Mouse (Mus musculus) embryonic facial prominence, embryonic 15.5 days (tissue): ENCODE data around the gene Slc12a1. TPM values are rescaled to one million over a fixed set of nuclear protein-coding genes. Genes with fewer than 3 reads are reported as not detected.
A peak's percentile ranks its signal among the peaks of the same experiment; 100 is the strongest.
"Not testable (repeated sequence)": the region's sequence is repeated elsewhere in the genome, so short reads cannot be mapped to it uniquely, and the experiment has no call there.

ENCODE experiments used
- ATAC-seq: fragments of 200-750 bp; cut with Nextera tagmentation; 2 replicates; pipeline ENCODE4 v1.8.0; 2017; ENCODE audit warnings: low read depth, moderate TSS enrichment; ENCODE audit not compliant: insufficient number of reproducible peaks, low FRiP score, low TSS enrichment
- H3K27ac ChIP-seq: fragments of 300-500 bp; sonication (generic); replicated peaks from 2 replicates; pipeline ENCODE4 v1.5.1; 2015; ENCODE audit warnings: mild to moderate bottlenecking, inconsistent platforms
- H3K27me3 ChIP-seq: fragments of 300-500 bp; sonication (generic); 2 replicates; pipeline ENCODE4 v1.6.1; 2015; ENCODE audit warnings: inconsistent platforms
- H3K36me3 ChIP-seq: fragments of 300-500 bp; sonication (generic); 2 replicates; pipeline ENCODE4 v1.6.1; 2015; ENCODE audit warnings: mild to moderate bottlenecking, inconsistent platforms
- H3K4me1 ChIP-seq: fragments of 300-500 bp; sonication (generic); 2 replicates; pipeline ENCODE4 v1.6.1; 2015; ENCODE audit warnings: inconsistent platforms
- H3K4me2 ChIP-seq: fragments of 300-500 bp; sonication (generic); replicated peaks from 2 replicates; pipeline ENCODE4 v1.6.1; 2015; ENCODE audit warnings: mild to moderate bottlenecking, inconsistent platforms
- H3K4me3 ChIP-seq: fragments of 300-500 bp; sonication (generic); replicated peaks from 2 replicates; pipeline ENCODE4 v1.5.1; 2015; ENCODE audit warnings: mild to moderate bottlenecking, inconsistent platforms
- H3K9ac ChIP-seq: fragments of 300-500 bp; sonication (generic); 2 replicates; pipeline ENCODE4 v1.6.1; 2015; ENCODE audit warnings: inconsistent platforms
- H3K9me3 ChIP-seq: fragments of 300-500 bp; sonication (generic); replicated peaks from 2 replicates; pipeline ENCODE4 v1.6.1; 2016; ENCODE audit warnings: inconsistent platforms
- WGBS: fragments of 180-500 bp; shearing (Covaris S2); methylation state at CpG from one replicate; pipeline ENCODE4 v1.1.7; 2015; 5-methylcytosine and 5-hydroxymethylcytosine counted together
- polyA plus RNA-seq: library from polyadenylated mRNA; unstranded; fragments of >200 nt; fragmentation: Nextera tagmentation; extraction: Ambion mirVana; gene quantifications from 2 replicates; pipeline ENCODE4 v1.2.1, GENCODE M21; 2015

Gene Slc12a1
- not detected in 2 replicates for polyA plus RNA-seq

DNA sequence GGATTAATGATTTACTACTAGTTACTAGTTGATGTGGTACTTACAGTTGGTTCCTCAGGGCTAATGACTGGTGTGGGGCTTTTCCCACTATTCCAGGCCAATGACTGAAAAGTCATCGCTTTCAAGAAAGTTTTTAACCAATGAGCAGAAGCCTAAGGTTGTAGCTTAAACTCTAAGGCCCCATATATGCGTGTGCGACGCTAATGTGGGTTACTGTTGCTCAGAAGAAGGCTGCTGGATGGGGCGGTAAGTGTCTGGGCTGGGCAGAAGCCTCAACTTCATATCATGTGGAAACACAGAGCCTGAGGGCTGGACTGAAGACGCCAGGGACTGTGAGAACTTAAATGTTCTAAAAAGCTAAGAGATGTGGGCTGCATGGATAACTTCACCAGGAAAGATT lies at the start of gene Slc12a1:
Gene Slc12a1 (plus strand): TSS at position 118 of the 400 bp plus-strand sequence.
- Histone ChIP-seq H3K36me3 (no peaks in the 10 kb centered on the region), H3K4me3 (no peak within 1 kb of the TSS), H3K9ac (no peak within 1 kb of the TSS), H3K4me1 (no peaks in the 10 kb centered on the region), H3K4me2 (no peak within 1 kb of the TSS), H3K27me3 (no peaks in the 10 kb centered on the region), H3K27ac (no peak within 1 kb of the TSS), H3K9me3 (no peaks in the 10 kb centered on the region)
- ATAC-seq, result no peak
- WGBS, result 76% methylated on average over 6 of the region's 6 CpGs

DNA sequence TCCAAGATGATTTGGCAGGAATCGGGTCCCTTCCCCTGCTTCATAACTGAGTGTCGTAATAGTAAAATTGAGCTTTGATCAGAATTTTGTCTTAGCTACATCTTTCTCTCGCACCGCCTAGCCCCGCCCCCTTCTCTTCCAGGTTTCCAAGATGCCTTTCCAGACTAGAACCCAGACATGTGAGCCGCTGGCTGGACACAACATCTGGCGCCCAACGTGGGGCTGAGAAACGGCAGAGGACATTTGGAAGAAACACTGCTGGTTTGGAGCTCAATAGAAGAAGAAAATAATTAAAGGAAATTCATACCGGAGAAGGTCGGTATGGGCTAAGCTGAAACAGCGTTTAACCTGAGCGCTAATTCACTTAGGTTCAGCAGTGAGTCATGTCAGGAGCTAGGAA lies 47.8 kb upstream of the Slc12a1 start:
- H3K36me3 ChIP-seq, result peaks cover 47% of the 10 kb centered on the region
- not testable (repeated sequence) for H3K4me1 ChIP-seq, H3K27me3 ChIP-seq, H3K9me3 ChIP-seq, H3K27ac ChIP-seq, H3K4me2 ChIP-seq, H3K9ac ChIP-seq, ATAC-seq, H3K4me3 ChIP-seq
- WGBS, result 93% methylated on average over 13 of the region's 13 CpGs

DNA sequence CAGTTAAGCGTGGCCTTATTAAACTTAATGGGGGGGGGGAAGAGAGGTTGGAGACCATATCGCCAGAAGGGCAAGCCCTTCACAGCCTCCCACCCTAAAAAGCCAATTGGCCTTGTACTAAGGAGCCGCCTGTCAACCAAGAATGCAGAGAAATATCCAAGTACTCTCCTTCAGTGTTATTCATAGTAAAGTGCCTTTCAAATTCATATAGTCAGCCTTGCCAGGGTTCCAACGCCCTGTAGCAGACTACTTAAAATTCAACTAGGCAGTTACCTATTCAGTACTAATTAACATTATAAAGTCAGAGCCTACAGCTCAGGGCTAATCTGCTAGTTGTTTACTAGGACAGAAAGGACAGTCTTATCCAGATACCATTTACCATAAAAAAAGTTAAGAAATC lies 45.8 kb upstream of the Slc12a1 start:
- H3K27ac ChIP-seq, H3K9ac ChIP-seq, ATAC-seq, H3K27me3 ChIP-seq, H3K9me3 ChIP-seq, H3K4me3 ChIP-seq, H3K4me2 ChIP-seq, H3K4me1 ChIP-seq: not testable (repeated sequence)
- peaks cover 40% of the 10 kb centered on the region for H3K36me3 ChIP-seq
- WGBS, result 96% methylated on average over 4 of the region's 4 CpGs

DNA sequence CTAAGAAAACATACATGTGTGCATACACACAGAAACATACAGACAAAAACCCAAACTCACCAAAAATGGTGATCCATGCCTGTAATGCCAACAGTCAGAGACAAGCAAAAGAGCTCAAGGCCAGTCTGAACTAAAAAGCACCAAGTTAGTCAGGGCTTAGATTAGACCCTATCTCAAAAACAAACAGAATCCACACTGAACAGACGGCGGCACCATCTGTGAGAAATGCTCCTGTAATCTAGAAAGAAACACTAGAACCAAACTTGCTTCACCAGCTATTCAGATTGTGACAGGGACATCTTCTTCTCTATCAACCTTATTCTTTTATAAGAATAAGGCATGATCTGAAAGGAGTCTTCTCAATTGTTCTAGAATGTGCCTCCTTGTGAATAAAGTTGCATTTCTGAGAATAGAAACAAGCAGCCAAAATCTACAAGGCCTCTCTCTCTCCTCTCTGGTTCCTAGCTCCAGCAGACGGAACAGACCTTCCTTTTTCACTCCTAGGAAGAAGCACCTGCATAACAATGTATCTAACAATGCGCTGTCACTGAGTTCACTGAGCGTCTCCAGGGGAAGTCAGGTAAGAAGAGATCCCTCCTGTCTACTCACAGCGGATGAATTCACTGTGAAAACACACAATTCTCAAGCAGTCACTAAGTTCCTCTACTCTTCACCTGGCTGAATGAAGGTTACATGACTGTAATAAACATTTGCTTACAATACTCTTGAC lies 32.8 kb upstream of the Slc12a1 start:
- no peaks in the 10 kb centered on the region for H3K27me3 ChIP-seq
- no peak overlapping the region for H3K9ac ChIP-seq
- WGBS, result 79% methylated on average over 6 of the region's 6 CpGs
- H3K4me1 ChIP-seq, result no peaks in the 10 kb centered on the region
- peaks cover 11% of the 10 kb centered on the region; the same call in 1 of the 2 replicates for H3K36me3 ChIP-seq
- H3K4me2 ChIP-seq, result no peak overlapping the region
- ATAC-seq, result no peak
- no peaks in the 10 kb centered on the region for H3K9me3 ChIP-seq
- H3K4me3 ChIP-seq, result no peak overlapping the region
- H3K27ac ChIP-seq, result no peak overlapping the region

DNA sequence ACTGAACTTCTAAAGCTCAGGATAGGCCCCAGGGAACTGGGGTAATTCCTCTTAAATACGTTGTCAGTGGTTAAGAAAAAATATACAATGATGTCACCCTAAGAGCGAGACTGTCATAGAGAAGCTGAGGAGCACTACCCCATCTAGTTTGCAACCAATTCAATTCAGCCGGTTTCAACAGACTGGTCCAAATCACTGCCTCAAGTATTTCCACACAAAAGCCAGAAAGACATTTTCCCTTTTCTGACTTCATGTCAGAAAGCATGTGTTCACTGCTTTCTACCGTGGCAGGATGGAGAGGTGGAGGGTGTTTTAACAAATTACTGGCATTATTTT lies 30.0 kb upstream of the Slc12a1 start:
- Histone ChIP-seq H3K9ac (peak overlapping the region; percentile 76), H3K4me1 (no peaks in the 10 kb centered on the region), H3K4me2 (peak overlapping the region; percentile 68), H3K36me3 (no peaks in the 10 kb centered on the region), H3K4me3 (peak overlapping the region; percentile 77), H3K9me3 (no peaks in the 10 kb centered on the region), H3K27me3 (no peaks in the 10 kb centered on the region), H3K27ac (peak overlapping the region; percentile 89)
- ATAC-seq, result no peak
- WGBS, result 4% methylated on average over 4 of the region's 4 CpGs

DNA sequence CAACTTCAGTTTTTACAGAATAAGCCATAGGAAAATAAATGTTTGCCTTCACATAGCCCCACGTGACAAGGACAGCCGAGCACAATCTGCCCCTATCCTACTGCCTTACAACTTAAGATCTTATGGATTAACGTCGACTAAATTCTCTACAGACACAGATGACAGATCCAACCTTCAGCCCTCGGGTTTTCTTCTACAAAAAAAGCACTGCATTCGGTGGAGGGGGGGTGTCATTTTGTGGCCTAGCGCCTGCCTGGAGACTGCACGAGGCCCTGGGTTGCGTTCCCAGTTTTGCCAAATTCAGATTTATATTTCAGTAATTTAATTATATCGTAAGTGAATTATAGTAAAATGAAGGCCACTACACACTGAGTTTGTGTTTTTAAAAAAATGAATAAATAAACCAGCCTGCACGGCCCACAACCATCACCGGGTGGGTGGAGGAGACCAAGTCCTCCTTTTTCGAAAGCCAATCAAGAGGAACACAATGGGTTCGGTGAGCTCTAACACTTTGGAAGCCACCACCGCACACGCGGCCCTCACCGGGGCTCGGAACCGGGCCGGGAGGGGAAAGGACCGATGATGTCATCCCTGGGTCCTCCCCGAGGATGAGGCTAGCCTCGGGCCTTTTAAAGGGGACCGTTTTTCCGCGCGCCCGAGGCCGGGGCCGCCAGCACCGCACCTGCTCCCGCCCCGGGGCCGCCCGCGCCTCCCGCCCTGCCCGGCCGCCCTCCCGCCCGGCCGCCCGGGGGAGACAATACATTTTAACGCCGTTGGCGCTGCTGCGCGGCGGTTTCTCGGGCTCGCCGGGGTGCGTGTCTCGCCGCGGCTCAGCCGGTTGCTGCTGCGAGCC lies 29.5 kb upstream of the Slc12a1 start:
- peak overlapping the region; percentile 89 for H3K27ac ChIP-seq
- H3K4me2 ChIP-seq, result peak overlapping the region; percentile 68
- under 1% methylated on average over 44 of the region's 59 CpGs for whole genome bisulfite sequencing
- ATAC-seq, result peak; percentile 81
- no peaks in the 10 kb centered on the region for H3K27me3 ChIP-seq
- H3K9ac ChIP-seq, result peak overlapping the region; percentile 76
- H3K9me3 ChIP-seq, result no peaks in the 10 kb centered on the region
- H3K4me1 ChIP-seq, result no peaks in the 10 kb centered on the region
- peak overlapping the region; percentile 77 for H3K4me3 ChIP-seq
- no peaks in the 10 kb centered on the region for H3K36me3 ChIP-seq

DNA sequence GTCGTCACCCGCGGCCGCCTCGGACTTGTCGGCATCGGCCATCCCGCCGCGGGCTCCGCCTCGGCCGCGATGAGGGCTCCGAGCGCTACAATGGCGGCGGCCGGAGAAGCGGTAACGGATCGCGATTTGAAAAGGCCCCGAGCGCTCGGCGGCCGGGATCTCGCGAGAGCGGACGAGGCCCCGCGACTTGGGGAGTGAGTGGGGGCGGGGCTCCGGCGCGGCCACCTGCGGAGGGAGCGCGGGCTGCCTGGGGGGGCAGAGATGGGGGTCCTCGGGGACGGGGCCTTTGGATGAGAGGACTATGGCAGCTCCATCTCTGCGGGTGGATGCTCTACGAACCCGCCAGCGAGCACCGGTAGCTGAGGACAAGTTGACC lies 28.8 kb upstream of the Slc12a1 start, which contains the start of gene Myef2:
Gene Myef2 (minus strand): TSS at position 185 of the 376 bp plus-strand sequence.
- no peaks in the 10 kb centered on the region for H3K4me1 ChIP-seq
- H3K27ac ChIP-seq, result peak within 1 kb of the TSS; percentile 89
- peak within 1 kb of the TSS; percentile 76 for H3K9ac ChIP-seq
- peak within 1 kb of the TSS; percentile 68 for H3K4me2 ChIP-seq
- no peaks in the 10 kb centered on the region for H3K36me3 ChIP-seq
- WGBS, result under 1% methylated on average over 36 of the region's 48 CpGs
- peak; percentile 74 for ATAC-seq
- H3K27me3 ChIP-seq, result no peaks in the 10 kb centered on the region
- no peaks in the 10 kb centered on the region for H3K9me3 ChIP-seq
- H3K4me3 ChIP-seq, result peak within 1 kb of the TSS; percentile 77

DNA sequence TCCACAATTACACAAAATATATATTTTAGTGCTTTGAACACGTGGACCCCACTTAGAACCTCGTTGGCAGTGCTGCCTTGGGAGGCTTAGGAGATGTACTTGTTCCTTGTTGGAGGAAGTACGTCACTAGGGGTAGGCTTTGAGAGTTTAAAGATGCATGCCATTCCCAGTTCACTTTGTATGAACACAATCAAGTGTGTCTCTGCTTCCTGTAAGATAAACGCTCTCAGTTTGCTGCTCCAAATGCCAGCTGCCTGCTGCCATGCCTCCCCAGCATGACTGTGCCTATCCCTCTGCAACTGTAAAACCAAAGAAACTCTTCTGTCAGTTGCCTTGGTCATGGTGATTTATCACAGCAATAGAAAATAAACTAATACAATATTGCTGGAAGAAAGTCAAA lies 26.5 kb upstream of the Slc12a1 start:
- Histone ChIP-seq H3K36me3 (no peaks in the 10 kb centered on the region), H3K27ac (no peak overlapping the region), H3K4me1 (no peaks in the 10 kb centered on the region), H3K4me2 (no peak overlapping the region), H3K9me3 (no peaks in the 10 kb centered on the region), H3K4me3 (no peak overlapping the region), H3K9ac (no peak overlapping the region), H3K27me3 (no peaks in the 10 kb centered on the region)
- ATAC-seq, result no peak
- WGBS, result 33% methylated on average over 4 of the region's 4 CpGs

DNA sequence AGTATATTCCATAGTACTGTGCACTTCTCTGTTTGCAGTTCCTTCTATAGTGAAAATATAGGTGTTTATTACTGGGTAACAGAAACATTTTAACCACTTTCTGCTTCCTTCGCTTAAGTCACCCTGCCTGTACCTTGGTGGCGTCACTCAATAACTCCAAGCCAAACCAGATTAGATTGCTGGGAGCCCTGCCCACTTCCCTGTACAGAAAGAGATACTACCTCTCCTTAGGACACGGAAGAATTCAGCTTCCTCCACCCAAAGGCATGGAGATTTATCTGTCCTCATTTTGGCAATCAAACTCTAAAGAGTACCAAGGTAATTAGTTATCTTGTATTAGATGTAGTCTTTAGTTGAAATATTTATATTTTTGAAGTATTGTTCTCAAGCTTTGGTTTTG lies 25.5 kb upstream of the Slc12a1 start:
- no peaks in the 10 kb centered on the region for H3K4me1 ChIP-seq
- H3K4me2 ChIP-seq, result no peak overlapping the region
- no peak overlapping the region for H3K4me3 ChIP-seq
- H3K27ac ChIP-seq, result no peak overlapping the region
- H3K9ac ChIP-seq, result no peak overlapping the region
- H3K9me3 ChIP-seq, result no peaks in the 10 kb centered on the region
- no peaks in the 10 kb centered on the region for H3K27me3 ChIP-seq
- no peak for ATAC-seq
- WGBS, result 83% methylated on average over 3 of the region's 3 CpGs
- H3K36me3 ChIP-seq, result no peaks in the 10 kb centered on the region

DNA sequence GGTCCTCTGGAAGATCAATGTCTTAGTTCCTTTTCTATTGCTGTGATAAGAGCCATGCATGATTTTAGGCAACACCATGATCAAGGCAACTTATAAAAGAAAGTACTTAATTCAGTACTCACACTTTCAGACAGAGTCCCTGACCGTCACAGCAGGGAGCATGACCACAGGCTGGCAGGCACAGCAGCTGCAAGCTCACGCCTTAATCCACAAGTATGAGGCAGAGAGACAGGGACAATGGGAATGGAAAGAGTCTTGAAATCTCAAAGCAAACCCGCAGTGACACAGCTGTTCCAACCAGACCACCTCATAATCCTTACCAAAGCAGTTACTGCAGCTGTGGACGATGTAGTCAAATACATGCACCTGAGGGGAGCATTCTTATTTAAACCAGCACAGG lies 18.2 kb upstream of the Slc12a1 start:
- H3K27me3 ChIP-seq, result no peaks in the 10 kb centered on the region
- 38% methylated on average over 4 of the region's 4 CpGs for WGBS
- no peak for ATAC-seq

DNA sequence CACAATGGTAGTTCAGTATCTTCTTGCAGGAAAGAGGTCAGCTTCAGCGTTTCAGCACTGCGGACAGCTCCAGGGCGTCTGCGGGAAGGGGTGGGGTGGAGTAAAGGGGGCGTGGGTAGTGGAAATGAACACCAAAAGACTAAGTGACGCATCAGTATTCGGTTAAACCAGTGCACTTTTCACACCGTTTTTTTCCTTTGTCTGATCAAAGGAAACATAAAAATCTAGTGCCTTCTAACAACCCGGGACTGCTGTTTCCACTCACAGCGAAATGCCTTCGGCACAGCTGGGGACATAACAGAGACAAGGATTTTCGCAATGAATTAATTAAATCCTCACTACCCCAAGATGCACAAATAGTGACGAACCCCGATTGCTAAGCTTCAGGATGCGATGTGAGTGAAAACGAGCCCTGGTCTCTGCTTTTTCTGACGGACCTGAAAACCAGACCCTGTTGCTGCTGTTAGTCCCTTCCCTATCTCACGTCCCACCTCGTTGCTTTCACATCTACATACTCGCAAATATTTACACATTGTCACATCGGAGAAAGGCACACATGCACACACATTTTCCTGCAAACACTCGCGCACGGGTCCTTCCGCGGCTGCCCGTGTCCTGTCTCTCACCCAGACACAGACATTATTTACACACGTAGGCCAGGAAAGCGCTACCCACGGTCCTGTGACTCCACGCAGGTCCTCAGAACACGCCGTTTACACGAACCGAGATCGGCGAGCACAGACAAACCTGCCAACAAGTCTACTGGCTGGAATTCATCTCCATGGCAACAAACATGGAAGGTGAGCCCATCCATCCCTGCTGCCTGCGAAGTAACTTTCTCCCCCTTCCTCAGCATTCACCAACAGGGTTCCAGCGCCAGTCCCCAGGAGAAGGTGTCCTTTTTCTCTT lies 16.1 kb upstream of the Slc12a1 start, which contains the start of gene Ctxn2:
Gene Ctxn2 (plus strand): TSS at position 790 of the 909 bp plus-strand sequence.
- Histone ChIP-seq H3K4me1 (peaks cover 9% of the 10 kb centered on the region), H3K36me3 (no peaks in the 10 kb centered on the region), H3K9ac (no peak within 1 kb of the TSS), H3K27me3 (peaks cover 3% of the 10 kb centered on the region; the same call in 1 of the 2 replicates), H3K4me3 (peak within 1 kb of the TSS; percentile 34), H3K27ac (no peak within 1 kb of the TSS), H3K4me2 (peak within 1 kb of the TSS; percentile 61), H3K9me3 (no peaks in the 10 kb centered on the region)
- under 1% methylated on average over 39 of the region's 39 CpGs for WGBS
- peak; percentile 69; the same call in 1 of the 2 replicates for ATAC-seq

More for the DNA sequence above, 18.2 kb upstream of the Slc12a1 start:
- no peak overlapping the region for H3K9ac ChIP-seq
- no peak overlapping the region for H3K4me2 ChIP-seq
- no peak overlapping the region for H3K4me3 ChIP-seq
- H3K36me3 ChIP-seq, result no peaks in the 10 kb centered on the region
- H3K9me3 ChIP-seq, result no peaks in the 10 kb centered on the region
- peaks cover 9% of the 10 kb centered on the region for H3K4me1 ChIP-seq
- no peak overlapping the region for H3K27ac ChIP-seq
